Mouse (Mus musculus) neural tube, embryonic 14.5 days (tissue): ENCODE measurements around the gene Tbk1. TPM values are rescaled to one million over a fixed set of nuclear protein-coding genes. Genes with fewer than 3 reads are reported as not detected.

Experiments
- ATAC-seq: fragments of 200-750 bp; cut with Nextera tagmentation; 2 replicates; pipeline ENCODE4 v1.8.0; 2017; ENCODE audit warnings: low read depth, mild to moderate bottlenecking, moderate TSS enrichment, moderate library complexity
- H3K27ac ChIP-seq: fragments of 300-500 bp; sonication (generic); 2 replicates; pipeline ENCODE4 v1.5.1; 2014; ENCODE audit warnings: low read depth, mild to moderate bottlenecking, control low read depth, low read length, moderate library complexity, mixed read lengths
- H3K27me3 ChIP-seq: fragments of 300-500 bp; sonication (generic); 2 replicates; pipeline ENCODE4 v1.6.1; 2014; ENCODE audit warnings: low read length; ENCODE audit not compliant: control insufficient read depth, insufficient read depth
- H3K36me3 ChIP-seq: fragments of 300-500 bp; sonication (generic); 2 replicates; pipeline ENCODE4 v1.6.1; 2014; ENCODE audit warnings: low read length, mixed read lengths; ENCODE audit not compliant: control insufficient read depth, insufficient read depth
- H3K4me1 ChIP-seq: fragments of 300-500 bp; sonication (generic); 2 replicates; pipeline ENCODE4 v1.6.1; 2014; ENCODE audit warnings: low read length; ENCODE audit not compliant: control insufficient read depth, insufficient read depth
- H3K4me2 ChIP-seq: fragments of 300-500 bp; sonication (generic); 2 replicates; pipeline ENCODE4 v1.6.1; 2014; ENCODE audit warnings: mild to moderate bottlenecking, low read depth, low read length, control low read depth
- H3K4me3 ChIP-seq: fragments of 300-500 bp; sonication (generic); 2 replicates; pipeline ENCODE4 v1.5.1; 2014; ENCODE audit warnings: low read depth, low read length, control low read depth, mixed read lengths
- H3K9ac ChIP-seq: fragments of 300-500 bp; sonication (generic); replicated peaks from 2 replicates; pipeline ENCODE4 v1.6.1; 2014; ENCODE audit warnings: low read depth, mild to moderate bottlenecking, control low read depth, low read length, mixed read lengths
- H3K9me3 ChIP-seq: fragments of 300-500 bp; sonication (generic); 2 replicates; pipeline ENCODE4 v1.6.1; 2016; ENCODE audit warnings: low read length; ENCODE audit not compliant: control insufficient read depth
- WGBS: fragments of 180-500 bp; shearing (Covaris S2); extraction: QIAGEN DNeasy Blood & Tissue Kit; methylation state at CpG from one replicate; pipeline ENCODE4 v1.1.7; 2014; 5-methylcytosine and 5-hydroxymethylcytosine counted together
- polyA plus RNA-seq: library from polyadenylated mRNA; unstranded; fragments of >200 nt; fragmentation: Nextera tagmentation; extraction: Ambion mirVana; gene quantifications from 2 replicates; pipeline ENCODE4 v1.2.1, GENCODE M21; 2014

Tbk1 gene
- polyA plus RNA-seq, 1 experiment from 2014 or later = 37.5 TPM

DNA sequence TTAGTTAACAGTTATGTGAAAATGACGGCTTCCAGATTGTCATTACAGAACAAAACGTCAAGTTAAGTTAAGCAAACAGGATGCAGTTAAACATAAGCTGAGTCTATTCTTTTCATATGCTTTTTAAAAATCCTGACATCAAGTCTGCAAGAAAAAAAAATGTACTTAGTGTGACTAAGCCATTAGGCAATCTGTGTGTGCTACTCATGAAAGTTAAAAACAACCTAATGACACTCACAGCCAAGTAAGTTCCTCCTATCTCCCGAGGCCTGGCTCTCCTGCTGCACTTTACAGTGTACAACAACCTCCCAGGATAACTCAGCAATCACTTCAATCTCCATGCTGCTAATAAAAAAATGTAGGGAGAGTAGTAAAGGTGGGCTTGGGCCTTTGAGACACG lies 17.0 kb upstream of the Tbk1 start:
- Histone ChIP-seq H3K9me3 (no peaks in the 10 kb centered on the region), H3K4me2 (no peak overlapping the region), H3K36me3 (peaks cover 65% of the 10 kb centered on the region), H3K4me1 (no peaks in the 10 kb centered on the region), H3K9ac (no peak overlapping the region), H3K27ac (no peak overlapping the region), H3K27me3 (no peaks in the 10 kb centered on the region), H3K4me3 (no peak overlapping the region)
- WGBS = 92% methylated on average over 4 of the region's 4 CpGs
- no peak for ATAC-seq

DNA sequence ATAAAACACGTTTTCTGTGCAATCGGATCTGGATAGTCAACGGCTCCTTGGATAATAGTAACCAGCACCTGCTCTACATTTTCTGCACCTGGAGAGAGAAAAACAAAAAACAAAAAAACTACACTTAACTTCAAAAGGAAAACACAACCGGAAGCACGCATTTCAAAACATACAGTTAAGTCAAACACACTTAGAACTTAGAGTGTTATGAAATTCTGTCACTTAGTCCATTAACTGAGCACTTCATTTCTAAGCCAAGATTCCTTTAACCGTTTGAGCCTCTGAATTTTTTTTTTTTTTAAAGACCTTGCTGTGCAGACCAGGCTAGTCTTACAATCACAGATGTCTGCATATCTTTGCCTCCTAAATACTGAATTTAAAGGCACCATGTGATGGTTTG lies 14.7 kb upstream of the Tbk1 start:
- 86% methylated on average over 6 of the region's 6 CpGs for WGBS
- no peaks in the 10 kb centered on the region for H3K4me1 ChIP-seq
- H3K4me2 ChIP-seq = no peak overlapping the region
- H3K4me3 ChIP-seq = no peak overlapping the region
- no peak for ATAC-seq
- H3K9me3 ChIP-seq = no peaks in the 10 kb centered on the region
- H3K27ac ChIP-seq = no peak overlapping the region
- H3K36me3 ChIP-seq = peaks cover 69% of the 10 kb centered on the region
- no peaks in the 10 kb centered on the region for H3K27me3 ChIP-seq
- H3K9ac ChIP-seq = no peak overlapping the region

DNA sequence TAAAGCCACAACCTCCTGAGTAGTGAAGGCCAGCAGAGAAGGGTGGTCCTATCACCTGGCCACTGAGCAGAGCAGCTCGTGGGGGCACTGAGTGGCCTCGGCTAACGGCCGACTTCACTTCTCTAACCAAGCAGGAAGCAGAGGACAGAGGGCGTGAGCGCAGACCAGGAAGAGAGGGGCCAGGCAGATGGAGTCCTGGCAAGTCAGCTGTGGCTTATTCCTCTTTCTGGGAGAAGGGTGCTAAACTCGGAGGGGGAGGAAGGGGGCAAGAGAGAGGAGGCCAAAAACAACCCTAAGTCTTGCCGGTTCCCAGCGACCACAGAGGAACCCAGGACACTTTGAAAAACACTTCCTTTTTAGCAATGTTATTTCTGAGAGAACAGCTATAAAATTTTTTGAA lies 10.0 kb upstream of the Tbk1 start:
- H3K27ac ChIP-seq = no peak overlapping the region
- no peak overlapping the region for H3K4me3 ChIP-seq
- WGBS = 93% methylated on average over 9 of the region's 9 CpGs
- H3K4me1 ChIP-seq = no peaks in the 10 kb centered on the region
- no peak for ATAC-seq
- H3K36me3 ChIP-seq = peaks cover 39% of the 10 kb centered on the region
- no peak overlapping the region for H3K9ac ChIP-seq
- H3K27me3 ChIP-seq = no peaks in the 10 kb centered on the region
- no peak overlapping the region for H3K4me2 ChIP-seq
- no peaks in the 10 kb centered on the region for H3K9me3 ChIP-seq

DNA sequence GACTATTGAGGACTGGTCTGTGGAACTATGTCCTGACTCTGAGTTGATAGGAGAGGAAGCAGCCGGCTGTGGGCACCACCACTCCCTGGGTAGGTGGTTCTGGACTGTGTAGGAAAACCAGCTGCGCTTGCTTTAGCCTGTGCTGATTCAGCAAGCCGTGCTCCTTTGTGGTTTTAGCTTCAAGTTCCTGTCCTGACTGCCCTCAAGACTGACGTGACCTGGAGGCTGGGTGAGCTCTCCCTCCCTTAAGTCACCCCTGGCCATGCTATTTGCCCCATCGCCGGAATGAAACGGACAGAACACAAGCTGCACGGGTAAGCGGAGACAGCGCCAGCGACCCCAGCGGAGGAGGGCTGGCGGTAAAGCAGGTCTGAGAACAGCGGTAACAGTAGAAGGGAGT lies 4.5 kb upstream of the Tbk1 start:
- Histone ChIP-seq H3K4me1 (no peaks in the 10 kb centered on the region), H3K9ac (no peak overlapping the region), H3K4me3 (no peak overlapping the region), H3K9me3 (no peaks in the 10 kb centered on the region), H3K36me3 (peaks cover 11% of the 10 kb centered on the region; the same call in 1 of the 2 replicates), H3K4me2 (no peak overlapping the region), H3K27ac (no peak overlapping the region), H3K27me3 (no peaks in the 10 kb centered on the region)
- ATAC-seq = no peak
- 90% methylated on average over 14 of the region's 14 CpGs for WGBS

DNA sequence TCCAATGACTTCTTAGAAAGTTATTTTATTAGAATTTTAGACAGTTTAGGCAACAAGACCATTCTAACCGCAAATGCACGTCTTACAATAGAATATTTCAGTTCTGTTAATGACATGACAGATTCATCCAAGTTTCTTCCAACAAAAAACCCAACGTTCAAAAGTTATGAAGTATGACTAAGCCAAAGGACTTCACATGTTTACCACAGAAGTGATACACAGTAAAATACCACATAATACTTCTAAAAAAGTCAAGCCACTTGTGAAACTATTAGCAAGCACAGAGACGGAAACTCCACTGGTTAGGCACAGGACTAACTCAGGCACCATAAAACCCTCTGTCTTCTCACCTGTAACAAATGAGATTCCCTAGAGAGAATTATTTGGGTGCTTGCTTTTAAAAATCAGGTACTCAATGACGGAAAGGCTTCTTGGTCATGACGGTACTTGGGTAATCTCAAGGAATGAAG lies 819 bp upstream of the Tbk1 start:
- Histone ChIP-seq H3K4me2 (peak overlapping the region; percentile 89), H3K36me3 (peaks cover 16% of the 10 kb centered on the region; the same call in 1 of the 2 replicates), H3K4me1 (peaks cover 10% of the 10 kb centered on the region), H3K4me3 (peak overlapping the region; percentile 78; the same call in 1 of the 2 replicates), H3K9ac (no peak overlapping the region), H3K27ac (no peak overlapping the region), H3K27me3 (no peaks in the 10 kb centered on the region), H3K9me3 (no peaks in the 10 kb centered on the region)
- WGBS = 68% methylated on average over 6 of the region's 6 CpGs
- ATAC-seq = no peak

DNA sequence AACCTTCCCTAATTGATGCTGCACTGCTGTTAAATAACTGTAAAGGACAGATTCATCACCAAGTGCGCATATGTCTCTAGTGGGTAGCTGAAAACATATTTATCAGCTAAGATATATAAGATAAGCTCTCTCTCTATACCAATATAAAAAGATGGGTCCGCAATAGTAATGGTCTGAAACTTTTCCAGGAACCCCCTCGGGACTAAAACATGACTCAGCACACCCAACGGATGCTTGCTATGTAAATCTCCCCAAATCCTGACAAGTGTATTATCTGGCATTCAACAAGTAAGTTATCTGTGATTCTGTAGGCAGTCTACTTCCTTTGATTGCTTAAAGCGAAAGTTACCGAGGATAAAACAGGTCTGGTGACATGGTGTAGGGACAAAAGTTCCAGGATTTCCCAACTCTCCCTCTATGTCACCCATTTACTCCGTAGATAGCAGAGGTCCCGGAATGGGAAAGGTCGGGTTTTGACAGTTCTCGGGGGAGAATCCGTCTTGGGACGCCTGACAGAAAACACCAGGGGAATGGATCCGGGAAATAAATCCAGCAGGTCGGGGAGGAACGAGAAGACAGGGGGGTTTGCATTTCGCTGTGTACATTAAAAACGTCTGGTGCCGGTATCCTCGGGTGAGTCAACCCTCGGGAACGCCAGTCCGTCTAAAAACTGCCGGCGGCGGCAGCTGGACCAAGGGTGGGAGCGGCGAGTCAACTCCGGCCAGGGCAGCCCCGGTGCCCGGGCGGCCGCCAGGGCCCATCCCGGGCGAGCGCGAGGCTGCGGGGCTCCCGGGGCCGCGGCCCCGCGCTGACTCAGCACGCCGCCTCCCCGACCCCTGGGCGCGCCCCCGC lies 570 bp downstream of the Tbk1 start:
- Histone ChIP-seq H3K4me3 (peak overlapping the region; percentile 78), H3K27ac (peak overlapping the region; percentile 44), H3K36me3 (peaks cover 15% of the 10 kb centered on the region; the same call in 1 of the 2 replicates), H3K4me1 (peaks cover 10% of the 10 kb centered on the region), H3K4me2 (peak overlapping the region; percentile 89), H3K9me3 (no peaks in the 10 kb centered on the region), H3K27me3 (no peaks in the 10 kb centered on the region), H3K9ac (peak overlapping the region; percentile 74)
- WGBS = 4% methylated on average over 41 of the region's 48 CpGs
- peak; percentile 80 for ATAC-seq

DNA sequence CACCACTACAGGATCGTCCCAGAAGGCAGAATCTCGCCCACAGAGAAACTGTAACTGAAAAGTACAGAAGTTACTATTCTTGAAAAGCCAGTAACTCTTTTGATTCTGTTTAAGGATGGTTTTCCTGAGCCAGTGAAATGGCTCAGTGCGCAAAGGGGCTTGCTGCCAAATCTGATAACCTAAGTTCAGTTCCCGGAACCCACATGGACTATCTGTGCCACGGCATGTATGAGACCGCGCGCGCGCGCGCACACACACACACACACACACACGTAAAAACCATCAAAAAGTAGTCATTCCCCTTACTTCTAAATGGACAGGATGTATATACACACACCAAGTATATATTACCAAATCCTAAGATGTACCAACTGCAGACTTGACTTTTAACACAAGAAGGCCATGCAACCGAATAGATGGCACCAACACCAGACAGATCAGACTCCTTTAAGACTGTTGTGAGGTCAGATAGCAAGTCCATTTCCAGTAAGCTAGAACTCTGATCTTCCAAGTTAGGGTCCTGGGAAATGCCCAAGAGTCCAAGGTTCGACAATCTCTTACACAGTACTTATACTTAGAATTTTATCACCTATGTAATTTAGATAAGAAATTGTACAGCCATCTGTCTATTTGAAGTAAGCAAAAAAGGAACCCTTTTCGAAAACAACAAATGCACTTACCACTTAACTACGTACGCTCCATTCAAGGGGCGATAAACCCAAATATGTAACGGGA lies 1.4 kb downstream of the Tbk1 start:
- no peaks in the 10 kb centered on the region for H3K27me3 ChIP-seq
- peak overlapping the region; percentile 78 for H3K4me3 ChIP-seq
- H3K4me1 ChIP-seq = peaks cover 10% of the 10 kb centered on the region
- H3K4me2 ChIP-seq = peak overlapping the region; percentile 89
- WGBS = 92% methylated on average over 20 of the region's 20 CpGs
- no peaks in the 10 kb centered on the region for H3K9me3 ChIP-seq
- ATAC-seq = no peak
- H3K9ac ChIP-seq = peak overlapping the region; percentile 74; the same call in 1 of the 2 replicates
- peaks cover 15% of the 10 kb centered on the region; the same call in 1 of the 2 replicates for H3K36me3 ChIP-seq
- H3K27ac ChIP-seq = no peak overlapping the region

DNA sequence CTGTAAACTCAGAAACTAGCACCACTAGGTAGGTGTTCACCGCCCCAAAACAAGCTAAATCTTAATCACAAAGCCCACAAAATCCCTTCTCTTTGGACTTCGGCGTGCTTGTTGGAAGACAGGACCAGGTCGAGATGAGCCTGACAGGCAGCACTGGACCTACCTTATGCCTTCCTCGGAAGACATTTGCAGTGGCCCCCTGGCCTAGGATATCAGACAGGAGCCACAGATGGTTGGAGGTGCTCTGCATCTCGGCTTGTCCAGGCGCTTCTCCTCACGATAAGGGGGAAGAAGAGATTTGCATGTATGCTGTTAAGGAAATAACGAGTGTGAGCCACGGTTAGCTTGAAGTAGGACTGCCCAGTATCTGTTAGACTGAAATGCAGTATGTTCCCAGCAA lies 2.6 kb downstream of the Tbk1 start:
- ATAC-seq = no peak
- peaks cover 10% of the 10 kb centered on the region for H3K4me1 ChIP-seq
- H3K4me3 ChIP-seq = no peak overlapping the region
- H3K9me3 ChIP-seq = no peaks in the 10 kb centered on the region
- 94% methylated on average over 10 of the region's 10 CpGs for WGBS
- no peaks in the 10 kb centered on the region for H3K27me3 ChIP-seq
- H3K4me2 ChIP-seq = no peak overlapping the region
- H3K36me3 ChIP-seq = peaks cover 15% of the 10 kb centered on the region; the same call in 1 of the 2 replicates
- no peak overlapping the region for H3K27ac ChIP-seq
- no peak overlapping the region for H3K9ac ChIP-seq

DNA sequence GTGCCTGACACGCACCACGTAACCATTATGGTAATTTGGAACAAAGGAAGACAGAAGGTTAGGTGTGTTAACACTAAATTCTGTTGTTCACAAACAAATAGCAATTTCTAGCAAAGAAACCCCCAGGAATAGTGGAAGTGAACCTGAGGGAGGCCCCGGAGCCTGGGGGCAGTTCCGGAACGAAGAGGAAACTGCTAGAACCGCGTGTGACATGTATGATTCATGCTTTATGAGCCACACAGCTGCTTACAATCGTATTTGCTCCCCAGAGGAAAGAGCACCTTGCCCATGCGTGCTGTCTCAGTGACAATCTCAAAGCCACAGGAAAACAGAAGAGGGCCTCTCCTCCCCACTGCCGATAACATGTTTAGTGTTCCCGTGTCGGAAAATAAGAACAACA lies 3.6 kb downstream of the Tbk1 start:
- no peak overlapping the region for H3K27ac ChIP-seq
- H3K9me3 ChIP-seq = no peaks in the 10 kb centered on the region
- 87% methylated on average over 12 of the region's 12 CpGs for WGBS
- peaks cover 15% of the 10 kb centered on the region; the same call in 1 of the 2 replicates for H3K36me3 ChIP-seq
- ATAC-seq = no peak
- H3K9ac ChIP-seq = no peak overlapping the region
- no peak overlapping the region for H3K4me2 ChIP-seq
- no peaks in the 10 kb centered on the region for H3K27me3 ChIP-seq
- no peak overlapping the region for H3K4me3 ChIP-seq
- peaks cover 10% of the 10 kb centered on the region for H3K4me1 ChIP-seq
